Mouse (Mus musculus) erythroblast, embryonic 14.5 days (primary cell): Measurements from ENCODE around the gene 1810013L24Rik. TPM values are rescaled to one million over a fixed set of nuclear protein-coding genes. Genes with fewer than 3 reads are reported as not detected.
"Not testable (repeated sequence)": the region's sequence is repeated elsewhere in the genome, so short reads cannot be mapped to it uniquely, and the experiment has no call there.

ENCODE experiments used
- H3K27me3 ChIP-seq: 2 replicates; pipeline ENCODE4 v1.6.1; 2012; ENCODE audit warnings: inconsistent platforms; ENCODE audit not compliant: control insufficient read depth
- H3K36me3 ChIP-seq: 2 replicates; pipeline ENCODE4 v1.6.1; 2012; ENCODE audit warnings: mild to moderate bottlenecking, inconsistent platforms; ENCODE audit not compliant: control insufficient read depth
- H3K4me1 ChIP-seq: 2 replicates; pipeline ENCODE4 v1.6.1; 2012; ENCODE audit warnings: inconsistent platforms; ENCODE audit not compliant: control insufficient read depth
- H3K4me3 ChIP-seq: replicated peaks from 2 replicates; pipeline ENCODE3; 2012; ENCODE audit warnings: moderate library complexity, mild to moderate bottlenecking, inconsistent platforms
- H3K9me3 ChIP-seq: 2 replicates; pipeline ENCODE4 v1.6.1; 2012; ENCODE audit warnings: low read length, inconsistent platforms, mixed read lengths; ENCODE audit not compliant: control insufficient read depth
- GATA1 ChIP-seq: IDR thresholded peaks from 2 replicates; pipeline ENCODE4 v1.6.1; 2012; ENCODE audit warnings: low read length, inconsistent platforms, mixed read lengths
- TAL1 ChIP-seq: IDR thresholded peaks from 3 replicates; pipeline ENCODE4 v1.6.1; 2012; ENCODE audit warnings: low read length, inconsistent platforms, mixed read lengths
- polyA plus RNA-seq: library from polyadenylated mRNA; stranded (reverse); fragments of >175 nt; gene quantifications from 2 replicates; pipeline ENCODE4 v1.2.3, GENCODE M21; 2012

Gene 1810013L24Rik
- polyA plus RNA-seq, 1 experiment: 2.1 TPM

DNA sequence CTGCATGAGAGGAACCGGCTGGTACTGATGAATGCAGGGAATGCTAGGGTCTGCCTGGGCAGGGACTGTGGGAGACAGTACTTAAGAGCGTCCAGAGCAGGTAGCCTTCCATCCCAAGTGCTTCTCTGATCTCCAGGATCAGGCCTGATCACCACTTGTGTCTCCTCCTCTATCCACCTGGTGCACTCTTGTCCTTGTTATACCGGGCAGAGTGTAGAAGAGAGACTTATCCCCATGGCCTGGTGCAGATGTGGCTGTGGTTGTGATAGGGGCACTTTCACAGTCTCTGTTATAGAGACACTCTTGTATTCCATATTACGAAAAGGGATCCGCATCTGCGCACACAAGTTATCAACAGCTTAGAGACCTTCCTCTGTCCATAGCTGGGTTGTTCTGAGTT, 41.5 kb downstream of the 1810013L24Rik start:
- peaks cover 9% of the 10 kb centered on the region for H3K36me3 ChIP-seq
- no peaks in the 10 kb centered on the region for H3K27me3 ChIP-seq
- TF ChIP-seq GATA1 (no peak), TAL1 (no peak)
- H3K9me3 ChIP-seq: no peaks in the 10 kb centered on the region
- H3K4me1 ChIP-seq: peaks cover 43% of the 10 kb centered on the region
- H3K4me3 ChIP-seq: no peak overlapping the region

DNA sequence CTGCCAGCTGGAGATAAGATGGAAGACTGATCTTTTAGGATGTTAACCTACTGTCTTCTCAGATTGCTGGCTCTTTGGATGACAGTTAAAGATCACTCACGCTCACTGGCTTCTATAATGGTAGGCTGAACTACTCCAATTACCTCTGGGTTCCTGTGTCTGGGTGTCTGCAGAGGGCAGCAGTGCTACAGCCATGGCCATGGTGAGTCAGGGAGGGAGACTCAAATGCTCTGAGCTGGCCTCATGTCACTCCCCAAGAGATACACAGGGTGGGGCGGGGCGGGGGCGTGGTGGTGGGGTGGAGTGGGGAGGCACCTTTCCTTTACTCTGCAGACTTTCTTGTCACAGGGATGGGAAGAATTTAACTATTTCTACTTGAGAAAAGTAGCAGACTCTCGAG, 42.1 kb downstream of the 1810013L24Rik start:
- H3K27me3 ChIP-seq: no peaks in the 10 kb centered on the region
- H3K9me3 ChIP-seq: no peaks in the 10 kb centered on the region
- H3K4me3 ChIP-seq: no peak overlapping the region
- peaks cover 3% of the 10 kb centered on the region; the same call in 1 of the 2 replicates for H3K36me3 ChIP-seq
- H3K4me1 ChIP-seq: peaks cover 43% of the 10 kb centered on the region
- TF ChIP-seq GATA1 (no peak), TAL1 (no peak)

DNA sequence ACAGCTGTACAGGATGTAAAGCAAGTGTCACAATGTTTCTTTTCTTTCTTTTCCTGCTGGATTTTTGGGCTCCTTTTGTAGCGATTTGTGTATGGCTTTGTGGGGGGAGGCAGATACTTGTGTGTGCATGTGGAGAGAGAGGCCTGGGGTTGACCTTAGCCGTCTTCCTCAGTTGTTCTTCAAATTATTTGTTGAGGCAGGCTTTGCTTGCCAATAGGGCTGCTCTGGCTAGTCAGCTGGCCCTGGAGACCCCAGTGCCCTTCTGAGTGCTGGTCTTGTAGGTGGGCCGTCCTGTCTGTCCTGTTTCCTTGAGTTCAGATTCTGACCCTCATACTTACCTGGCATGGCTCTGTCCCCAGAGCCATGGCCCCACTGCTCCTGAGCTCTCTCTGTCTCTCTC, 42.6 kb downstream of the 1810013L24Rik start:
- Histone ChIP-seq H3K9me3 (no peaks in the 10 kb centered on the region), H3K4me1 (peaks cover 41% of the 10 kb centered on the region), H3K27me3 (no peaks in the 10 kb centered on the region), H3K4me3 (no peak overlapping the region), H3K36me3 (peaks cover 3% of the 10 kb centered on the region; the same call in 1 of the 2 replicates)
- TF ChIP-seq GATA1: no peak
- TF ChIP-seq TAL1: no peak

DNA sequence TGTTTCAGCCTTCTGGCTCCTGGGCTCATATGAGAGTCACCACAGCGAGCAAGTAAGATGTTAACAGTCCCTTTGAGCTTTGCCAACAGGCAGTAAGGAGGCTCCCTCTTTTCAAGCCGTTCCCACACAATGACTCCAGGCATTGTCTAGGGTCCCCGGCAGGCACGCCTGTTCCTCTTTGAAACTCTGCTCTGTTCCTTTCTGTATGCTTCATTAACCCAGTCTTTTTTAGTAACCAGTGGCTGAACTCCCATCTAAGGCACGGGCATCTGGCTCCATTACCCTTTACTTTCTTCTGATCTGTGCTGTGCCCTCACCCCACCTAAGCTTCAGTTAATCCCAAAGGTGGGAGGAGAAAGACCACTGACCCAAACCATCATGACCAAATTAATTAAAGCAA, 50.2 kb downstream of the 1810013L24Rik start:
- peaks cover 2% of the 10 kb centered on the region; the same call in 1 of the 2 replicates for H3K9me3 ChIP-seq
- H3K4me1 ChIP-seq: peaks cover 4% of the 10 kb centered on the region
- H3K27me3 ChIP-seq: no peaks in the 10 kb centered on the region; the same call in 1 of the 2 replicates
- no peak overlapping the region for H3K4me3 ChIP-seq
- TF ChIP-seq GATA1: no peak
- no peak for TF ChIP-seq TAL1
- no peaks in the 10 kb centered on the region for H3K36me3 ChIP-seq

DNA sequence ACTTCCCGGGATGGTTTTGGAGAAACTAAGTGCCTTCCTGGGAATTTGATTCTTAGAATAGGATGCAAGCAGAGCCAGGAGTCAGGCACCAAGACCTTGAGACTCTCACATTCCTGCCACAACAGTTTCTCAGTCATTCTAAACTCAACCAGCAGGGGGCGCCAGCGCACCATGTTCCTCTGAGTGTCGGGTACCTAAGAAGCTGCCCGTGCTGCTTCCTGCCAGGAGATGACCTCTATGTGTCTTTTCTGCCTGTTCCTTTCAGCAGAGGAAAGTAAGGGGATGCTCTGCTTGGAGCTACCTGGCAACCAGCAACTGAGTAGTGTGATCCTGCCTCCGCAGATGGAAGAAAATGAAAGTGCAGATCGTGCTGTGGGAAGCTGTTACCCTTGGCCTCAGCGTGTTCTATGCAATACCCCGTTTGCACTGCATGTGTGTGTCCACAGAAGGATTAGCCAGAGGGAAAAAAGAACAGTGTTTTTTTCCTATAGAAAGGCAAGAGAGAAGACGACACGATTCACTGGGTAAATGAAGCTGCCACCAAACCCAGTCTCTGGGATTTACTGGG, 53.9 kb downstream of the 1810013L24Rik start:
- Histone ChIP-seq H3K9me3 (peaks cover 2% of the 10 kb centered on the region; the same call in 1 of the 2 replicates), H3K4me3 (peak overlapping the region; percentile 21), H3K36me3 (no peaks in the 10 kb centered on the region), H3K27me3 (no peaks in the 10 kb centered on the region; the same call in 1 of the 2 replicates), H3K4me1 (peaks cover 4% of the 10 kb centered on the region)
- TF ChIP-seq GATA1: no peak
- TF ChIP-seq TAL1: no peak

DNA sequence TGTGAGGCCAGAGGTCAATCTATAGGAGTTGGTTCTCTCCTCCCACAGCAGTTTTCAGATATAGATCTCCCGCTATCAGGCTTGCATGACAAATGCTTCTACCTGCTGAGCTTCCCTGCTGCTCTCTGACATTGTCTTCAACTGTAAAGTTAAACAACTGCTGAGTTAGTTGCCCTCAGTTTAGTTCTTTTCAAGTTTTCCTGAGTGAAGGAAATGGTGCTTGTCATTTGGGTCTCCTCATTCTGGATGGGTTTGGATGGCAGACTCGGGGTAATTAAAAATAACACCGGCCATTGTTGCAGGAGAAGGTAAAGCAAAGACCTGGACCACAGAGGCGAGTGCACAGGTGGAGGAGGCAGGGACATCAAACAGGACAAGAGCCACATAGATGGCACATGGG, 64.3 kb downstream of the 1810013L24Rik start:
- H3K27me3 ChIP-seq, H3K4me3 ChIP-seq, H3K36me3 ChIP-seq, H3K9me3 ChIP-seq, H3K4me1 ChIP-seq: not testable (repeated sequence)

DNA sequence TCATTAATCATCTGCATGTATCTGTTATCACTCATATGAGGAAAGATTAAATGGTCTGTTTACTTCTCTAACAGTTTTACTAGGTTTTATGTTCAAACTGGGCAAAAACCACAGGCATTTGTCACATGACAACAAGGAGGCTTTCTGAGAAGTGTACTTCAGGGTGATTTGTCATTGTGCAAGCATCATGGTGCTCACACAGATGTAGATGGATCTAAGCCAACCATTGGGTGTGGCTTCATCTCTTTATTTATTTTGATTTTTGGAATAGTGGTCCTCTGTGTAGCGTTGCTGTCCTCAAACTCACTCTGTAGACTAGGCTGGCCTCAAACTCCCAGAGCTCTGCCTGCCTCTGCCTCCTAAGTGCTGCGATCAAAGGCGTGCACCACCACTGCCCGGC, 65.4 kb downstream of the 1810013L24Rik start:
- TF ChIP-seq TAL1 (no peak), GATA1 (no peak)
- no peaks in the 10 kb centered on the region for H3K27me3 ChIP-seq
- no peaks in the 10 kb centered on the region for H3K4me1 ChIP-seq
- no peaks in the 10 kb centered on the region; the same call in 1 of the 2 replicates for H3K9me3 ChIP-seq
- H3K4me3 ChIP-seq: no peak overlapping the region
- H3K36me3 ChIP-seq: no peaks in the 10 kb centered on the region

DNA sequence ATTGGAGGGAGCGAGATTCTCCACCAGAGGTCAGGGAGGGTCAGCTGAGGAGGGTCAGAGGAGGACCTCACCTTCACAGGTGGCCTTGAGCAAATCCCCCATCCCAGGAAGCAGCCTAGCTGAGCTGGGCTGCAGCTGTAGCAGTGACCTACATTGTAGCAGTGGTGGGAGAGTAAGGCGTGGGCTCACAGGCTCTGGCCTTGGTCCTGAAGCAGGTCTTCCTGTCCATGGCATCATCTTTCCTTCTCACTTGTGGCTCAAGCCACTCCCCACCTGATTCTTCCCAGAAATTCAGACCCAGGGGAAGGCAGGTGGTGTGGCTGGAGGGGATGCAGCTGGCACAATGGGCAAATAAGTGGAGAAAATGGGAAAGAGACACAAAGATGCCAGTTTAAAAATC, 76.2 kb downstream of the 1810013L24Rik start:
- not testable (repeated sequence) for H3K4me1 ChIP-seq, H3K36me3 ChIP-seq, H3K9me3 ChIP-seq, H3K27me3 ChIP-seq, H3K4me3 ChIP-seq

Other genes with a start within 250 kb of the 1810013L24Rik start
- gene Pmm2, start 192.4 kb upstream of the 1810013L24Rik start, polyA plus RNA-seq: 1.6 and 2.7 TPM in 2 replicates
- gene Tmem186, start 192.4 kb upstream of the 1810013L24Rik start, polyA plus RNA-seq: 0.31 and 0.35 TPM in 2 replicates
- 30.7 and 31.2 TPM in 2 replicates for gene Carhsp1, start 157.9 kb upstream of the 1810013L24Rik start, polyA plus RNA-seq
- not detected in 2 replicates for gene Gm5767, start 149.3 kb upstream of the 1810013L24Rik start, polyA plus RNA-seq
- 6.0 and 6.8 TPM in 2 replicates for gene Usp7, start 37.8 kb upstream of the 1810013L24Rik start, polyA plus RNA-seq